In genomic region chr11:28670765-28671164, GRCm38 (mm10) we compare ENCODE assay signal across 23 mouse cellular contexts.
A peak's percentile ranks its signal among the peaks of the same experiment; 100 is the strongest.
DNase-seq lines count a peak whose midpoint lies in the region; ATAC-seq lines count a peak whose summit lies in the region.
"Had no signal": no experiment of that assay in that cellular context is flagged by ENCODE, and none has a peak within 500 bp of the region (broad histone marks: within the 10 kb centered on the region; RNA-seq: fewer than 3 reads in every experiment).

No protein-coding gene starts in this region.

- DNase-seq in frontal cortex, postnatal 14 days (ENCODE audit: low spot score in 2 of 2) = no peak
- peak; percentile 14 for DNase-seq in left cerebral cortex, adult 11 months (ENCODE audit: low spot score)
- no peak for DNase-seq in left cerebral cortex, postnatal 36 days (ENCODE audit: low spot score in 2 of 2)
- DNase-seq in brain, adult 2 months (ENCODE audit: low read depth, low spot score) = peak; percentile 76
- DNase-seq in embryo, embryonic 9.5 days (ENCODE audit: extremely low spot score) = no peak
- DNase-seq: adrenal gland, adult 8-10 months; adrenal gland, postnatal 14 days; adrenal gland, postnatal 36 days; B cell, adult 2 months; cerebellum, adult 11 months; cerebellum, adult 18-20 months; cerebellum, adult 8-10 months; cerebellum, adult 9-11 months; cerebellum, postnatal 14 days; cerebellum, postnatal 36 days; embryo, embryonic 11 days; forebrain, postnatal 0 days had no signal

- intact Hi-C loops in left cerebral cortex, postnatal 36 days (cut with DNase I) = no loop called here

- ATAC-seq in frontal cortex, adult (ENCODE audit: low TSS enrichment) = peak; percentile 99
- ATAC-seq: activated CD4-positive, CD25-positive, alpha-beta regulatory T cell, adult 4 months; CD4-positive, CD25-positive, alpha-beta regulatory T cell, adult 4 months; forebrain, embryonic 13.5 days; forebrain, embryonic 15.5 days; forebrain, postnatal 0 days; Patski had no signal

Comparison
In these comparisons a context has a peak if more than half of its experiments do, and no peak if none do; other contexts are left out.
1. DNase-seq: peak in left cerebral cortex, adult 11 months (single experiment) and brain, adult 2 months (single experiment); none in frontal cortex, postnatal 14 days (0 of 2), left cerebral cortex, postnatal 36 days (0 of 2) and embryo, embryonic 9.5 days (single experiment).